Mouse (Mus musculus) mature B cell (primary cell): Measurements from ENCODE around the gene Muc5b.

Experiments used
- in situ Hi-C: fragments of 300-500 bp; cut with MboI; formaldehyde crosslinking; loops from 2 replicates; pipeline ENCODE4 v1.14.3; 2019

Gene Muc5b

DNA sequence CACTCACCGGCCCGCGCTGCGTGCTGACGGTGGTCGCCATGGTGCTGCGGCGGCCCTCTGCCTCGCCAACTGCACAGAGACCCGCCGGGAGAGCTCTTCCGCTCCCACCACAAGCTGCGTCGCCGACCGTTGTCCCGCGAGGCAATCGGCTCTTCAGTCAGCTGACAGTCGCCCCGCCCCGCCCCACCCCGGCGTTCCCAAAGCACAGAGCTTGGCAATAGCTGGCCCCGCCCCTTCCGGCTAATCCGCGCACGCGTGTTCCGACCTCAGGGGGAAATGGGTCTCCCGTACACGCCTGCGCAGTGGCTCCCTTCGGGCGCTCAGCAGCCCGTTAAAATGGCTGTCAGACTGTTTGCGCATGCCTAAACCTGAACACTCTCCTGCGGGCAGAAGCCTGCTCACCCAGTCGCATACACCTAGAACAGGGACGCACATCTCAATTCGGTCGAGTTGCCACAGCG, 63.4 kb downstream of the Muc5b start:
- in situ Hi-C loops, result loop anchor here (10.0 kb wide), 1 partner anchor 427 kb away; the partner anchor contains the start of genes Polr2l and Tspan4

DNA sequence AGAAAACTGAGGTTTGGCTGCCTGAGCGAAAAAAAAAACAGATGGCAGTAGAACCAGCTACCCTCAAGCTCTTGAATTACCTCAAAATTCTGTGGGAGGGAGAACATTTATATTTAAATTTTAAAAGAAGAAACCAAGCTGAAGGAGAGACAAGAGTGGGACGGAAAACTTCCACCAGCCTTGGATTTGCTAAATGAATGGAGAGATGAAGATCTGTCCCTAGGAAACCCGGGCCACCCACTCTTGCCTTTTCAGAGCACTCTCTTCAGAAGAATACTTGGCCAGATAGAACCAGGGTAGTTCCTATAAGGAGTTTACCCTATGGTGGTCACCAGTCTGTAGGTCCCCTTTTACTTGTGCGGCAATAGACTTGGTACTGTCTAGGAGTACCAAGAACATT, 63.9 kb downstream of the Muc5b start:
- in situ Hi-C loops, result loop anchor here (10.0 kb wide), 1 partner anchor 428 kb away; the partner anchor contains the start of genes Polr2l and Tspan4

DNA sequence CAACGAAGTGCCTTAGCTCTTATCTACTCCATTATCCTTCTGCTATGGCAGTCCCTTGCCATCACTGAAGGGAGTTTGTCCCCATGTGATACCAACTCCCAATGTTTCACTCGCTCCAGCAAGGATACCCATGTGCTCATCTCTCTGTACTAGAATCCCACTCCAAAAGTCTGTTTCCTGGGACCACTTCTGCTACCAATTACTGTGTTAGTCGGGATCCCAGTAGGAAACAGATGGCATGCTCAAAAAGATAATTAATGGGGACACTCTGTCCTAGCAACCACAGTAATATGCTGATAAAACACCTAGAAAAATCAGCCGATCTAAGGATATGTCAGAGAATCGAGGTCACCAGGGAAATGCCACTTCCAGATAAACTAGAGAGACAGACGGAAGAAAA, 69.7 kb downstream of the Muc5b start:
- in situ Hi-C loops, result loop anchor here (10.0 kb wide), 1 partner anchor 434 kb away; the partner anchor contains the start of genes Polr2l and Tspan4

- in situ Hi-C loops, result no loop called here
These were observed 72.4 kb downstream of the Muc5b start for GRCm38 (mm10) chr7:141911305-141911704.

DNA sequence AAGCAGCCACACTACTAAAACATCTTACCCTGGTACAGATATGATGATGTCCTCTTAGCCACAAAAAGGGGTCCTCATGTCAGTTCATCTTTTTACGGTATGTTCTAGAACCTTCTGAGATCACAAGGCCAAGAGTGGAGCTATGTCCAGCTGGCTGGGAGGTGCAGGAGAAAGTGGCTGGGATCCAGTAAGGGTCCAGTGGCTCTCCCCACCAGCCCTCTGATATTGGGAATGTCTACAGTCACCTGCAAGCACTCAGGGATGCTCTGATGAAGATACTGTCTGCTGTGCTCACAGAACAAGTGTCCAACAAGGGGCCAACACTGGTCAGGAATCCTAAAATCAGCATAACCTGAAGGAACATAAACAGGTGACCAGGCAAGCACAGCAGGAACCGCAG, 79.5 kb downstream of the Muc5b start, which contains the start of gene Tollip:
Gene Tollip (minus strand): TSS at position 101 of the 400 bp plus-strand sequence.
- in situ Hi-C loops, result no loop called here
